Mouse (Mus musculus): ENCODE measurements around the gene Glce.

DNA sequence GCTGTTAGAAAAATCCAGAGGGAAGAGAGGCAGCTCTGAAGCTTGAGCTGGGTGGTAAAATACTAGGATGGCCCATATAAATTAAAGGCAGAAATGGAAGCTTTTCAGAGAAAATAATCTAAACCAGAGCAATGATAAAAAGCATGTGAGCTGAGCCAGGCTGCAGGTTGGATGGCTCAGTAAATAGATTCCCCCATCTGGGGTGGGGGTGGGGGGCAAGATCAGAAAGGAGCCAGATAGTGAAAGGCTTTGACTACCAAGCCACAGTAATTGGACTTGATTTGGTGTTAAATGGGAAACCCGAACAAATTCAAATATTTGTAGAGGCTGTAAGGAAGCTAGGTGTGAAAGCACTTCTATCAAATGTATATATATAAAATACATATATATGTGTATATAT, 1.8 kb upstream of the Glce start:
- no peak for TF ChIP-seq CTCF (IDR thresholded peaks at IDR 0.05; ENCODE audit: insufficient read depth, low read depth, low read length)
- no peak for TF ChIP-seq POLR2A (IDR thresholded peaks at IDR 0.05; ENCODE audit: insufficient read depth, low read depth, low read length)
